Mouse (Mus musculus) cerebellum, adult 9-11 months (tissue): ENCODE results near the gene Pum2.

Experiments used
- DNase-seq: peaks from one replicate; pipeline ENCODE4 v3.0.0; 2022

Gene Pum2

GRCm38 (mm10) chr12:8764221-8764930 is 90.4 kb downstream of the Pum2 start:
- peak; percentile 1 for DNase-seq

- DNase-seq: peak; percentile 84
These were observed 97.3 kb downstream of the Pum2 start, which contains the start of gene Sdc1 for GRCm38 (mm10) chr12:8770946-8771843. TSS of gene Sdc1 (plus strand) at chr12:8771323.

- DNase-seq: peak; percentile 64
These were observed 98.0 kb downstream of the Pum2 start for GRCm38 (mm10) chr12:8771844-8772380.

- DNase-seq: peak; percentile 63
These were observed 98.7 kb downstream of the Pum2 start for GRCm38 (mm10) chr12:8772451-8773143.

- no peak for DNase-seq
These were observed 99.4 kb downstream of the Pum2 start for GRCm38 (mm10) chr12:8773336-8773735.

GRCm38 (mm10) chr12:8774183-8774582 is 100.2 kb downstream of the Pum2 start:
- DNase-seq: no peak

- no peak for DNase-seq
These were observed 102.3 kb downstream of the Pum2 start for GRCm38 (mm10) chr12:8776206-8776605.

- no peak for DNase-seq
These were observed 102.8 kb downstream of the Pum2 start for GRCm38 (mm10) chr12:8776741-8777140.

GRCm38 (mm10) chr12:8778106-8778505 is 104.2 kb downstream of the Pum2 start:
- no peak for DNase-seq

GRCm38 (mm10) chr12:8779851-8780250 is 105.9 kb downstream of the Pum2 start:
- no peak for DNase-seq

- no peak for DNase-seq
These were observed 107.2 kb downstream of the Pum2 start for GRCm38 (mm10) chr12:8781121-8781520.

GRCm38 (mm10) chr12:8781681-8782378 is 107.9 kb downstream of the Pum2 start:
- DNase-seq: peak; percentile 86

- no peak for DNase-seq
These were observed 108.6 kb downstream of the Pum2 start for GRCm38 (mm10) chr12:8782565-8782964.

GRCm38 (mm10) chr12:8784189-8784588 is 110.3 kb downstream of the Pum2 start:
- DNase-seq: no peak

GRCm38 (mm10) chr12:8786476-8786875 is 112.5 kb downstream of the Pum2 start:
- no peak for DNase-seq

GRCm38 (mm10) chr12:8786984-8787730 is 113.2 kb downstream of the Pum2 start:
- no peak for DNase-seq

GRCm38 (mm10) chr12:8788469-8788868 is 114.5 kb downstream of the Pum2 start:
- no peak for DNase-seq

GRCm38 (mm10) chr12:8790615-8791014 is 116.7 kb downstream of the Pum2 start:
- DNase-seq: no peak

- DNase-seq: peak; percentile 73
These were observed 119.6 kb downstream of the Pum2 start for GRCm38 (mm10) chr12:8793410-8794051.

- DNase-seq: no peak
These were observed 124.0 kb downstream of the Pum2 start for GRCm38 (mm10) chr12:8797936-8798335.

GRCm38 (mm10) chr12:8798486-8799020 is 124.6 kb downstream of the Pum2 start:
- no peak for DNase-seq
